Mouse (Mus musculus) heart, adult 2 months (tissue): ENCODE measurements around the gene Bloc1s2.

Experiments used
- CTCF ChIP-seq: fragments of 200-600 bp; IDR thresholded peaks from 2 replicates; pipeline ENCODE4 v1.8.1; 2022; ENCODE audit warnings: antibody characterized with exemption, mild to moderate bottlenecking, moderate library complexity
- EP300 ChIP-seq: fragments of 200-500 bp; IDR thresholded peaks from 2 replicates; pipeline ENCODE4 v1.6.1; 2011; ENCODE audit warnings: low read depth, low read length, control low read depth; ENCODE audit not compliant: insufficient read depth
- POLR2A ChIP-seq: fragments of 200-500 bp; IDR thresholded peaks from 2 replicates; pipeline ENCODE4 v1.6.1; 2011; ENCODE audit warnings: mild to moderate bottlenecking, low read depth, low read length, control low read depth; ENCODE audit not compliant: insufficient read depth

DNA sequence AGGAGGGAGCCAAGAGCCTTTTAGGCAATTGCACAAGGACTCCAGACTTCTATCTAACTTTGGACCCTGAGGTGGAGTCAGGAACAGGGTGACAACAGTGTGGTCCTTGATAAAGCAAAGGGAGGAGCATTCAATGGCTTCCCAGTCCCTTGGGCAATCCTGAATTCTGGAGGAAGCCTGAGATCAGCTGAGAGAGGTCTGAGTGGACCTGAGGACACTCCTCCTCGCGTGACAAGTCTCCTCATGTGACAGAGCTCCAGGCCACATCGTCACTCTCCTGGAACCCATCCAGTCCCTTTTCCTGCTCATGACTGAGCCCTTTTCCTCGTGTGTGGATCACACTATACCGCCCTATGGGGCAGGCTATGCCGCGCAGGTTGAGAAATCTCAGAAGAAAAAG, 47.7 kb upstream of the Bloc1s2 start:
- TF ChIP-seq CTCF (no peak), EP300 (no peak), POLR2A (no peak)
